Mouse (Mus musculus) limb, embryonic 14.5 days (tissue): ENCODE measurements around the gene Cntrl. TPM values are rescaled to one million over a fixed set of nuclear protein-coding genes. Genes with fewer than 3 reads are reported as not detected.
A peak's percentile ranks its signal among the peaks of the same experiment; 100 is the strongest.

ENCODE experiments used
- ATAC-seq: fragments of 200-750 bp; cut with Nextera tagmentation; 2 replicates; pipeline ENCODE4 v1.8.0; 2017; ENCODE audit warnings: low read depth, moderate number of reproducible peaks, moderate TSS enrichment; ENCODE audit not compliant: low FRiP score
- DNase-seq: peaks from one replicate; pipeline ENCODE4 v3.0.0-alpha.2; 2015; ENCODE audit warnings: low spot score
- H3K27ac ChIP-seq: fragments of 300-500 bp; sonication (generic); replicated peaks from 2 replicates; pipeline ENCODE4 v1.5.1; 2014; ENCODE audit warnings: low read depth, mild to moderate bottlenecking, low read length, moderate library complexity, mixed read lengths
- H3K27me3 ChIP-seq: fragments of 300-500 bp; sonication (generic); 2 replicates; pipeline ENCODE4 v1.6.1; 2014; ENCODE audit warnings: low read length, mixed read lengths; ENCODE audit not compliant: control insufficient read depth, insufficient read depth
- H3K36me3 ChIP-seq: fragments of 300-500 bp; sonication (generic); 2 replicates; pipeline ENCODE4 v1.6.1; 2014; ENCODE audit warnings: mild to moderate bottlenecking, low read length, moderate library complexity, mixed read lengths; ENCODE audit not compliant: control insufficient read depth, insufficient read depth
- H3K4me1 ChIP-seq: fragments of 300-500 bp; sonication (generic); 2 replicates; pipeline ENCODE4 v1.6.1; 2014; ENCODE audit warnings: antibody characterized with exemption, low read length, mixed read lengths; ENCODE audit not compliant: control insufficient read depth, insufficient read depth
- H3K4me2 ChIP-seq: fragments of 300-500 bp; sonication (generic); replicated peaks from 2 replicates; pipeline ENCODE4 v1.6.1; 2014; ENCODE audit warnings: low read depth, mild to moderate bottlenecking, low read length, moderate library complexity; ENCODE audit not compliant: severe bottlenecking
- H3K4me3 ChIP-seq: fragments of 300-500 bp; sonication (generic); replicated peaks from 2 replicates; pipeline ENCODE4 v1.5.1; 2014; ENCODE audit warnings: low read length
- H3K9ac ChIP-seq: fragments of 300-500 bp; sonication (generic); 2 replicates; pipeline ENCODE4 v1.6.1; 2014; ENCODE audit warnings: mild to moderate bottlenecking, low read depth, low read length, moderate library complexity; ENCODE audit not compliant: severe bottlenecking
- H3K9me3 ChIP-seq: fragments of 300-500 bp; sonication (generic); 2 replicates; pipeline ENCODE4 v1.6.1; 2016; ENCODE audit warnings: low read length; ENCODE audit not compliant: control insufficient read depth
- POLR2A ChIP-seq: fragments of 200-500 bp; IDR thresholded peaks from 2 replicates; pipeline ENCODE4 v1.8.0; 2012; ENCODE audit warnings: inconsistent platforms, mild to moderate bottlenecking, moderate library complexity, borderline replicate concordance; ENCODE audit not compliant: insufficient read depth, insufficient read length; ENCODE audit errors: extremely low read depth
- WGBS: fragments of 180-500 bp; shearing (Covaris S2); extraction: QIAGEN DNeasy Blood & Tissue Kit; methylation state at CpG from one replicate; pipeline ENCODE4 v1.1.7; 2014; 5-methylcytosine and 5-hydroxymethylcytosine counted together
- polyA plus RNA-seq, 2 experiments: library from polyadenylated mRNA; depleted of rRNA in 1 of 2; stranded (reverse) in 1 of 2; unstranded in 1 of 2; fragments of >200 nt; fragmentation: Nextera tagmentation in 1 of 2; extraction: Ambion mirVana in 1 of 2; gene quantifications; 2 replicates each; pipeline versions ENCODE4 v1.2.1 to v1.2.3; 2012 to 2014

The Cntrl gene
- polyA plus RNA-seq (2012; rRNA removed) = 31.2 and 39.3 TPM in 2 replicates
- 18.8 and 24.8 TPM in 2 replicates for polyA plus RNA-seq (2014; fragmentation: Nextera tagmentation; extraction: Ambion mirVana)

DNA sequence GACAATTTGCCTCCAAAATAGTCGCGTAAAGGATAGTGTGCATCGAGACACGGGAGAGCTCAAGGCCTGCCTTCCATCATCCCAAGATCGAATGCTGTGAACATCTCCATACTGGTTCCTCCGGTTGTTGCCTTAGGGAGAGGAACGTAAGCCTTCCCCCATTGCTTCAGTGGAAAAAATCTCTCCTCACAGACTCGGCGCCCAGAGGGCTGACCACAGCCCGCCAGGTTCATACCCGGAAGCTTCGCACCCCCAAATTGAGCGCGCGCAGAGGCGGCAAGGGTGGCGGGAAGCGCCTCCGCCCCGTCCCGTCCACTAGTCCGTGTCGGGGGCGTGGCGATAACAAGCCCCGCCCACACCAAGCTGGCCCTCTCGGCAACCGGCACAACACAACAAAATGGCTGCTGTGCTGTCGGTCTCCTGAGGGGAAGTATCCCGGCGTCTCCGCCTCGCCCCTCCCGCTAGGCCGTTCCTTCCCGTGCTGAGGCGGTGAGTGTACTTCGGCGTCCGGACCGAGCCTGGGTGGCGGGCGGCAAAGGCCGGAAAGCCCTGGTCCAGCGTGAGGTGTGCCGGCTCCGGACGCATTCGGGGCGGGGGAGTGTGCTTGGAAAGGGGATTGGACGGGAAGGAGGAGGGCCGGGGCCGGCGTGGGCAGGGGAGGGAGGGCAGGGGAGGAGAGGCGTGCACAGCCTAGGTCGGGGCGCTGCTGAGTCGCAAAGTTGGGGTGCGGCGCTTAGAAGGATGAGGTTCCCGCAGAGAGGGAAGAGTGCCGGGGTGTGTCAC, at the start of gene Cntrl:
TSS of gene Cntrl (plus strand) at position 352 of the 783 bp plus-strand sequence.
- H3K9me3 ChIP-seq = no peaks in the 10 kb centered on the region

DNA sequence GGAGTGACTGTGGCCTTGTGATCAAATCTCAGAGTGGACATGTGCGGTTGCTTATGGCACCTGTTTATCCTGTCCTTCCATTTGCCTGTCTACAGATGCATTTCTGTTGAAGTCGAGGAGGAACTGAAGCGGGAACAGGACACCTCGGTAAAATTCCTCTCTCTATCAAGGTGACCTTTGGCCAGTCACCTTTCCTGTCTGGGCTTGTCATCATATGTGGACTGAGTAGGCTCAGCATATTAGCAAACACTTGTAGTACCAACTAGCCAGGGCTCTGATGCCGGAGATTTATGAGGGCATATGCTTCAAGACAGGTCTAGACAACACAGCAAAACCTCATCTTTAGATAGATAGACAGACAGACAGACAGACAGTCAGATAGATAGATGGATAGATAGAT, 49.0 kb upstream of the Cntrl start:
- no peak for TF ChIP-seq POLR2A
- H3K27me3 ChIP-seq = no peaks in the 10 kb centered on the region
- no peak overlapping the region for H3K27ac ChIP-seq
- no peak overlapping the region for H3K9ac ChIP-seq
- no peaks in the 10 kb centered on the region for H3K9me3 ChIP-seq
- H3K36me3 ChIP-seq = no peaks in the 10 kb centered on the region
- no peak overlapping the region for H3K4me3 ChIP-seq
- ATAC-seq (no peak), DNase-seq (no peak)
- H3K4me1 ChIP-seq = no peaks in the 10 kb centered on the region
- no peak overlapping the region for H3K4me2 ChIP-seq
- 83% methylated on average over 5 of the region's 5 CpGs for WGBS

More for the DNA sequence above, at the start of gene Cntrl:
- WGBS = 1% methylated on average over 58 of the region's 62 CpGs
- 0 out of 2 replicates have a peak, but pooled peaks have one; percentile 44 for TF ChIP-seq POLR2A
- peak within 1 kb of the TSS; percentile 61 for H3K4me3 ChIP-seq
- H3K27me3 ChIP-seq = no peaks in the 10 kb centered on the region
- H3K27ac ChIP-seq = peak within 1 kb of the TSS; percentile 52
- H3K4me1 ChIP-seq = no peaks in the 10 kb centered on the region
- peak within 1 kb of the TSS; percentile 55 for H3K9ac ChIP-seq
- H3K4me2 ChIP-seq = peak within 1 kb of the TSS; percentile 63
- H3K36me3 ChIP-seq = no peaks in the 10 kb centered on the region
- ATAC-seq (peak; percentile 97), DNase-seq (peak; percentile 92)

DNA sequence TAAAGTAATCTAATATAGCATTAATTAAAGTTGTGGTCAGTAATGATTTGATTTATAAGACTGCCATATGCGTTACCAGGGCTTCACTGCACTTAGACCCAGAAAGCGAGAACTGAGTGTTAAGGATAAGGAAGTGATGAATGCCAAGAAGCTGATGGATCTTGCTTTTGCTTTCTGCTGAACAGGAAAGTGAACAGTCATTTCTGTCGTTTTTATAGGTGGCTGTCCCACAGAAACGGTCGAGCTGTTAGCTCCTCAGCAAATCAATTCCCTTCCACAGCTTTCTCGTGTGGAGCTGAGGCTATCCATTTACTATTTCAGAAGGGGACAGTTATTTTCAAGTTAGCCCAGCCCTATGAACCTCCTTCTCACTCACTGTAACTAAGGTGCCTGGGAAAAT, 48.4 kb upstream of the Cntrl start:
- H3K27ac ChIP-seq = no peak overlapping the region
- H3K4me1 ChIP-seq = no peaks in the 10 kb centered on the region
- H3K9me3 ChIP-seq = no peaks in the 10 kb centered on the region
- no peak overlapping the region for H3K4me2 ChIP-seq
- ATAC-seq (no peak), DNase-seq (no peak)
- H3K4me3 ChIP-seq = no peak overlapping the region
- WGBS = 51% methylated on average over 6 of the region's 6 CpGs
- no peak for TF ChIP-seq POLR2A
- H3K9ac ChIP-seq = no peak overlapping the region
- H3K27me3 ChIP-seq = no peaks in the 10 kb centered on the region
- H3K36me3 ChIP-seq = no peaks in the 10 kb centered on the region

DNA sequence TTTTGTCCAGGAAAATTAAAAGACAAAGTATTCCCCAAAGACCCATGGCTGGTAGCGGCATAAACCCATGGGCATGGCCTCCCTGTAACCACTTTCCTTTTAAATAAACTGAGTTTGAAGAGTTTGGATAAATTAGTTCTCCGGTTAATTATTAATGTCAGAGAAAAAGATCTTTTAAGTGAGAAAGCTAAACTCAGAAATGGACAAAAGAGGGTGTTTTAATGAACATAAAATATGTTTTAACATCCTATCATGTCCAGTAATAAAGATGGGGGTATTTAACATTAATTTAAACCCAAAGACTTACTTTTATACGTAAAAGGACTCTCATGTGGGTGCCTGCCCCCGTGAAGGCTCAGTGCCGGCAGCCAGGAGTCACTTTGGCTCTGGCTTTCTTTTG, 48.0 kb upstream of the Cntrl start, which contains the start of gene Hc:
TSS of gene Hc (minus strand) at position 101 of the 400 bp plus-strand sequence.
- H3K9ac ChIP-seq = no peak within 1 kb of the TSS
- TF ChIP-seq POLR2A = no peak
- no peaks in the 10 kb centered on the region for H3K4me1 ChIP-seq
- H3K9me3 ChIP-seq = no peaks in the 10 kb centered on the region
- no peaks in the 10 kb centered on the region for H3K36me3 ChIP-seq
- no peak within 1 kb of the TSS for H3K4me3 ChIP-seq
- no peaks in the 10 kb centered on the region for H3K27me3 ChIP-seq
- no peak for ATAC-seq
- 80% methylated on average over 5 of the region's 5 CpGs for WGBS
- H3K27ac ChIP-seq = no peak within 1 kb of the TSS
- DNase-seq = no peak
- H3K4me2 ChIP-seq = no peak within 1 kb of the TSS

DNA sequence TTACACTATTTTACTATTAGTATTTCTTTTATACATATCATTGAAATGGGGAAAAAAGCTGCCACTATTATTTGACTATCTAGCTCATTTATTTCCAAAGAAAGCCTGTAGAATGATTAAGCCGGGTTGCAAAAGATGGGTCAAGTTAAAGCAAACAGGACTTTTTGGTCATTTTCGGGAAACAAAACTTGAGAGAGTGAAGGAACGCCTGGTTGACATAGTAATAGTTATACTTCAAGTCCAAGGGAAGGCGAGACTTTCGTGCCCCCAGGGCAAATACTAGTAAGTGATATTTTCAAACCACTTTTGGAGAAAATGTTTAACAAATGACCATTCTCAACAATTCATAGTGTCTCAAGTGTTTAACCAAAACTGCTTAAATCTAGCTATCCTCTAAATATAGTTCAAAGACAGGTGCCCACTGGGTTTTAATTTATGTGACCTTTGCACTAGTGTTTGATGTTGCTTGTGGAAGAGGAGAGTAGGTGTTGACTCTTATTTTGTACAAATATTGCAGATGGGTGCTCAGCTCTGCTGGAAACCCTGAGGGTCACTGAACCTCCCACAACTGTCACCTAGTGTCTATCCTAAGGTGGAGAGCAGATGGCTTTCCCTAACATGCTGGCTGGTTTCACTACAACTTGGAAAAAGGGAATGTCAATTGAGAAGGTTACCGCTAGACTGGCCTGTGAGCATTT, 45.8 kb upstream of the Cntrl start:
- H3K4me2 ChIP-seq = no peak overlapping the region
- ATAC-seq (no peak), DNase-seq (no peak)
- no peaks in the 10 kb centered on the region for H3K9me3 ChIP-seq
- no peak overlapping the region for H3K27ac ChIP-seq
- no peak for TF ChIP-seq POLR2A
- no peak overlapping the region for H3K9ac ChIP-seq
- 88% methylated on average over 6 of the region's 6 CpGs for WGBS
- no peaks in the 10 kb centered on the region for H3K36me3 ChIP-seq
- no peak overlapping the region for H3K4me3 ChIP-seq
- no peaks in the 10 kb centered on the region for H3K4me1 ChIP-seq
- H3K27me3 ChIP-seq = no peaks in the 10 kb centered on the region
